18 mouse cellular contexts compared by ENCODE assay signal in genomic region chr5:151026069-151026468, GRCm38 (mm10).
"Had no signal": no experiment of that assay in that cellular context is flagged by ENCODE, and none has a peak within 500 bp of the region (broad histone marks: within the 10 kb centered on the region; RNA-seq: fewer than 3 reads in every experiment).

No protein-coding gene starts in this region.

- ATAC-seq: liver, embryonic 12.5 days; midbrain, embryonic 15.5 days had no signal

- H3K4me2 ChIP-seq: limb, embryonic 13.5 days; liver, embryonic 12.5 days; liver, embryonic 15.5 days; lung, embryonic 15.5 days; midbrain, embryonic 12.5 days; midbrain, embryonic 15.5 days; neural tube, embryonic 12.5 days; neural tube, embryonic 15.5 days had no signal

- H3K4me1 ChIP-seq: liver, embryonic 12.5 days; liver, embryonic 15.5 days had no signal

- DNase-seq: kidney, adult 2 months; kidney, postnatal 25 days; liver; lung, adult 18-20 months; lung, postnatal 14 days; thymus, adult 18-20 months; thymus, postnatal 14 days; thymus, postnatal 4 days had no signal

- H3K4me3 ChIP-seq: limb, embryonic 13.5 days; liver, embryonic 12.5 days; liver, embryonic 15.5 days; lung, embryonic 15.5 days; midbrain, embryonic 12.5 days; midbrain, embryonic 15.5 days; neural tube, embryonic 12.5 days; neural tube, embryonic 15.5 days had no signal

- H3K9me3 ChIP-seq: limb, embryonic 13.5 days; liver, embryonic 12.5 days; liver, embryonic 15.5 days; lung, embryonic 15.5 days; midbrain, embryonic 12.5 days; midbrain, embryonic 15.5 days; neural tube, embryonic 12.5 days; neural tube, embryonic 15.5 days had no signal

- H3K9ac ChIP-seq: limb, embryonic 13.5 days; liver, embryonic 12.5 days; liver, embryonic 15.5 days; lung, embryonic 15.5 days; midbrain, embryonic 12.5 days; midbrain, embryonic 15.5 days; neural tube, embryonic 12.5 days; neural tube, embryonic 15.5 days had no signal

- H3K27ac ChIP-seq: kidney, postnatal 0 days; limb, embryonic 13.5 days; liver, embryonic 12.5 days; liver, embryonic 15.5 days; lung, embryonic 15.5 days; macrophage; midbrain, embryonic 12.5 days; midbrain, embryonic 15.5 days; neural tube, embryonic 12.5 days; neural tube, embryonic 15.5 days had no signal

- H3K36me3 ChIP-seq: limb, embryonic 13.5 days; liver, embryonic 12.5 days; liver, embryonic 15.5 days; lung, embryonic 15.5 days; midbrain, embryonic 12.5 days; midbrain, embryonic 15.5 days; neural tube, embryonic 12.5 days; neural tube, embryonic 15.5 days had no signal

- H3K27me3 ChIP-seq: limb, embryonic 13.5 days; liver, embryonic 12.5 days; liver, embryonic 15.5 days; lung, embryonic 15.5 days; midbrain, embryonic 12.5 days; midbrain, embryonic 15.5 days; neural tube, embryonic 12.5 days; neural tube, embryonic 15.5 days had no signal
